Mouse (Mus musculus): ENCODE data around the gene Ctdsp1.

The Ctdsp1 gene

DNA sequence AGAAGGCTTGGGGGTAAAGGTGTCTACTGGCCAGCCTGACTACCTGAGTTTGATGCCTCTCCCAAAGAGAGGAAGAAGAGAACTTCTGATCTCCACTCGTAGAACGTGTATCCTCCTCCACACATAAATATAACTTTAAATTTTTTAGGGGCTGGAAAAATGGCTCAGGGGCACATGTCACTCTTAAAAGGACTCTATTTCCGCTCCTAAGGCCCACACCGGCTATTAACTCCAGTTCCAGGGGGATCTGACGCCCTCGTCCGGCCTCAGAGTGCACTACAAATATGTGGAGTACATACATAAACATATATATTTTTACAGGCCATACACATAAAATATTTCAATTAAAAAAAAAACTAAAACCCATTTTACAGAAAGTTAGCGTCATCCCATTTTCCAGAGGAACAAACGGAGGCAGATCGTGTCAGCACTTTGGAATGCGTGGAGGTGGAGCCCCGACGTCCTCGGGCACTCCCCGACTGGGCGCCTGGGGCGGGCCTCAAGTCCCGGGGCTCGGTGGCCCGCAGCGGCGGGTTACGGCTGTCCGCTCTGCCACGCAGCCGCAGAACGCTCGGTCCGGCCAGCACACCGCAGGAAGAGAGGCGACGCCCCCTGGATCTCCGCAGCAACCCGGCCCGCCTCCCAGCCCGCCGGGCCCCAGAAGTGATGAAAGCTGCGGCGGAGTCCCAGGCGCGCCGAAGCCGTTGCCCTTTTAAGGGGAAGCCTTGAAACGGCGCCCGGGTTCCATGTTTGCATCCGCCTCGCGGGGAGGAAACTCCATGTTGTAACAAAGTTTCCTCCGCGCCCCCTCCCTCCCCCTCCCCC is at the start of gene Ctdsp1:
TSS of gene Ctdsp1 (plus strand) at position 586 of the 825 bp plus-strand sequence.
- peak; percentile 99 for DNase-seq (ENCODE audit: low spot score in 2 of 2)

DNA sequence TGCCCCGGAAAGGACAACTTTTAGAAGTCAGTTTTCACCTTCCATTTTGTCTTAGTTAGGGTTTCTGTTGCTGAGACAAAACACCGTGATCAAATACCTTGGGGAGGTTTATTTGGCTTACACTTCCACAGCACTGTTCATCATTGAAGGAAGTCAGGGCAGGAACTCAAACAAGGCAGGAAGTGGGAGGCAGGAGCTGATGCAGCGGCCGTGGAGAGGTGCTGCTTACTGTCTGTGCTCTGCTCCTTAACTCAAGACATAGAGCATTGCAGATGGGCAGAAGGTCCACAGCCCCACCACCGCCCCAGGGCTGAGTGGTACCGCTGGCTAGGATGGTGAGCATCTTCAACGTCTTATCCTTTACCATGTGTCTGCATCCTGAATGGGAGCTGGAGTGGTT is 49.4 kb upstream of the Ctdsp1 start:
- DNase-seq (ENCODE audit: low spot score in 2 of 2): no peak

DNA sequence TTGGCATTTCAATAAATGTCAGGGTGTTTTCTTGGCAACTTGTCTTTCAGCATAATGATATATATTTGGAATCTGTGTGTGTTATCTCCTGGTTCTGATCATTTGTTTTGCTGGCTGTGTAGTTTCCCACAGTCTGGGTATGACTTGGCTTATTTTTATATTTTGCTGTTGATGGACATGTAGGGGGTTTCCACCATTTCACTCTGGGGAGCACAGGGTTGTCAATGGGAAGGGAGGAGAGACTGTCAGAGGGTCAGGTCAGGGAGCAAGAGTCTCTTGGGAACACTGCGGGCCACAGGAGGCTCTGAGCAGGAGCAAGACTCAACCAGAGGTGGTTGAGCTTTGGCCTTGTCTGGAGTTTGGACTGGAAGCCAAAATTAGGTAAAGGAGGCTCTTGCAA is 49.0 kb upstream of the Ctdsp1 start:
- DNase-seq (ENCODE audit: low spot score in 2 of 2): no peak

DNA sequence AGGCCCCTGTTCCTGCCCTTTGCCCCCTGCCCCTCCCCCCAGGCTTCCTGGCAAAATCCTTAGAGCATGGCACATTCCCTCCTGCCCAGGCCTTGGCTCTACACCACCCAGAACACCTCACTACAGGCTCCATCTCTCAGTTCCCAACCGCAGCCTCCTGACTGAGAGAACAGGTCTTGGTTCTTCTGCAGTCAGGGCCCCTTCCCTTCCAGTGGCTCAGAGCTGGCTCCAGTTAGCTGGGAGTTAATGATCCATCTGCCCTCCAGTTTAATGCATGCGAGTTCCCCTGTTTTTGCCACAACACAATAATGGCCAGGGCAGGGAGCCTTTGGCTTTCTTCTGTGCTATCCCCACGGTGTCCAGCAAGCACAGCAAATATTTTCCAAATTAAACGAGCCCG is 48.1 kb upstream of the Ctdsp1 start:
- DNase-seq (ENCODE audit: low spot score in 2 of 2): no peak

DNA sequence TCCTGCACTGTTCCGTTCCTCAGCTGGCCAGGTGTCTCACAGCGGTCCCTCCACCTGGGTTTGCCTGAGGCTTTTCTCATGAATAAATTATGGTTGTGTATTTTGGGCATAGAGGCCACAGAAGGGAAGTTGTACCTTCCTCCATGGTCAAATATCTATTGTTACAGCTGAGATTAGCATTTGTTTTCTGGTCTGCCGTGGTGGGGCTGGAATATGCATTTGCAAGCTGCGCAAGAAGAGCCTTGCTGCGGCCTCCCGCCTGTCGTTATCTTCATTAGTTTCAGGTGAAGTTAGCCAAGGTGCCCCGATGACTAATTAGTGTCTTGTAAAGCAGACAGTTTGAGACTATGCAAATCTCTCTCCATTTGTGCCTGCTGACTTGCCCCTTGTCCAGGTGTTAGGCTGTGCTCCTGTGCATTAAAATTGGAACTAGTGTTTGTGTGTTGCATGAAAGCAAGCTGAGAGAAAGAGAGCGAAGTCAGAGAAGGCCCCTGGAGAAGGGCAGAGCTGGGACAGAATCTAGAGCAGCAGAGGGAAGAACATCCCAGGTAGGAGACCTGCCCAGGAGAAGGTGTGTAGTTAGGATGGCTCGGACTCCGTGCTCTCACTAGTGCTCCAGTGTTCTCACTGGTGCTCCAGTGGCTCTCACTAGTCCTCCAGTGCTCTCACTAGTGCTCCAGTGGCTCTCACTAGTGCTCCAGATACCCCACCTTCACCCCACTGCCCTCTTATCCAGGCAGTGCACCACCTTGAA is 47.0 kb upstream of the Ctdsp1 start:
- DNase-seq (ENCODE audit: low spot score in 2 of 2): no peak

DNA sequence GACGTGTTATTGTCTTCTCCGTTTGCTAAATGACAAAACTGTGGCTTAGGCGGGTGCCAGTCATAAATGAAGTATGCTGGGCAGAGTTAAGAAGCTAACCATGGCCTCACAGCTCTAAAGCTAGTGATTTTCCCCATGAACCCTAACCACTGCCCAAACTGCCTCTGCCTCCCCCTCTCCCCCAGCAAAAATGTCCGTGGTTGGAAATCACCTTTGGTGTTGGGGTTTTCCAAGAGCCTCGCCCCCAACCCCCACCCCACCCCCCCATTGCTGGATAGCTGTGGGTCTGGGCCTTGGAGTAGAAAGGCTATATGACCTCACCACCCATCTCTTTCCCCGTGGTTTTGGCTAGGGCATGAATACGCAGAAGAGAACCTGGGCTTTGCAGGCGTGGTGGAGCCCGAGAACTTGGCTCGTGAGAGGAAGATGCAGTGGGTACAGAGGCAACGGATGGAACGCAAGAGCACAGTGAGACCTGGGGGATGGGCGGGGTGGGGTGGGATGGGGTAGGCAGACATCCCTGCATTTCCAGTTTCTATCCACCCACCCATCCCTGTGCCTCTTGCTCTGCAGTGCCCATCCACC is 40.0 kb upstream of the Ctdsp1 start:
- DNase-seq (ENCODE audit: low spot score in 2 of 2): no peak

DNA sequence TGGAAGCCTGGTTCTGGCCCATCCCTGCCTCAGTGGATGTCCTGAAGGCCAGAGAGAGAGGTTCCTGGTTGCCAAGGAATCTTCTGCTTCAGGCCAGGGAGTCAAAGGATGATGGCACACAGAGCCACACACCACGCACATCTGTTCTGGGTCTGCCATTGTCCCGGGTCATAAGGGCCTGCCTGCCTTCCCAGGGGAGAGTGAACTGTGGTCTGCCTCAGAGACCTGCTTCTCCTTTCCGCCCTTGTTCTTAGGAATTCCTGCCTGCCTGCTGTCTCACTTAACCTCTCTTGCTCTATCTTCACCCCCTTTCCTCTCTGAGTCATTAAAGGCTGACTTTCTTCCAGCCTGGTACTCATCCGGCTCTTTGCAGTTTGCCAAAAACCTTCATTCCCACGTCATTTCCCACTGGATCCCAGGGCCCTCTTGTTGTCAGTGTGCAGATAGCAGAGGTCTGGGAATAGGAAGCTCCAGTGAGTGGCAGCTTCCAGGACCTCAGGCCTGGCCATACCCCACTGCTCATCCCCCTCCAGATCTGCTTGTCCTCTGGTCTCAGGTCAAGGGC is 38.7 kb upstream of the Ctdsp1 start:
- DNase-seq (ENCODE audit: low spot score in 2 of 2): peak in 1 of 2 experiments; percentile 41

DNA sequence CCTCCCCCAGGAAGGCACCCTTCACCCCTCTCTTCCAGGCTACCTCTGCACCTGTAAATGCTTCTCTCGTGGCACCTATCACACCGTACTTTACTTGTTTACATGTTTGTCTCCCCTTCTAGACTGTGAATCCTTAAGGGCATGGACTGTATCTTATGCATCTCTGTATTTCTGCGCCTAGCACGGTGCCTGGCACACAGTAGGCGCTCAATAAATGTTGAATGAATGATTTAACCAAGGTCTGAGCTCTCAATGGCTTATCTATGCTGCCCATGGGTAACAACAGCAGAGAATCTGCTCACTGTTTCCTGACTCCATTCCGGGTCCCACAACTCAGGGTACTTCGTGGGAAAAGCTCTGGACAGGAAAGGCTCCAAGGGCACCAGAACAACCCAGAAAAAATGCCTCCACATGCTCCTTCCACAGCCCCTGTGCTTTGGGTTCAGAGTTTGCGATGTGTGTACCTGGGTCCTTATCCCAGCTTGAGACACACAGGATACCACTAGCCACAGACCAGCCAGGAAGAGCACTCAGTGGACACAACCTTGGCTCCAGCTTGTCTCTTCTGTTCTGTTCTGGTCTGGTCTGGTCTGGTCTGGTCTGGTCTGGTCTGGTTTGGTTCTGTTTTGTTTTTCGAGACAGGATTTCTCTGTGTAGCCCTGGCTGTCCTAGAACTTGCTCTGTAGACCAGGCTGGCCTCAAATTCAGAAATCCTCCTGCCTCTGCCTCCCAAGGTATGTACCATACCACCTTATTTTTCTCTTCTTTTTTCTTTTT is 37.7 kb upstream of the Ctdsp1 start:
- DNase-seq (ENCODE audit: low spot score in 2 of 2): no peak

DNA sequence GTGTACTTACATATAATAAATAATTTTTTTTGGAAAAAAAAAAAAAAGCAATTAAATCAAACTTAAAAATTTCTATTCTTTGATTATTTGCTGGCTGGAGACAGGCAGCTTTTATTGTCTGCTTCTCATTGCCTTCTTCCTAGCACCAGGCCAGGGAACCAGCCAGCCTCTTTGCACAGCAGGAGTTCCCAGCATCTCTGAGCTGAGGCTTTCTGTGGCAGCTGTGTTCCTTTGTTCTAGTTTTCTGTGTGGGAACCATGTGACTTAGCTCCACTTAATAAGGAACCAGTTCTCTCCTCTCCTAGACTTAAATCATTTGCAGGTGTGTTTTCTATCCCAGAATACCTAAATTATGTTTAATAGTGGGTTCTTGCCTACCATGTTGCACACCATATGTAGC is 33.8 kb upstream of the Ctdsp1 start:
- no peak for DNase-seq (ENCODE audit: low spot score in 2 of 2)

DNA sequence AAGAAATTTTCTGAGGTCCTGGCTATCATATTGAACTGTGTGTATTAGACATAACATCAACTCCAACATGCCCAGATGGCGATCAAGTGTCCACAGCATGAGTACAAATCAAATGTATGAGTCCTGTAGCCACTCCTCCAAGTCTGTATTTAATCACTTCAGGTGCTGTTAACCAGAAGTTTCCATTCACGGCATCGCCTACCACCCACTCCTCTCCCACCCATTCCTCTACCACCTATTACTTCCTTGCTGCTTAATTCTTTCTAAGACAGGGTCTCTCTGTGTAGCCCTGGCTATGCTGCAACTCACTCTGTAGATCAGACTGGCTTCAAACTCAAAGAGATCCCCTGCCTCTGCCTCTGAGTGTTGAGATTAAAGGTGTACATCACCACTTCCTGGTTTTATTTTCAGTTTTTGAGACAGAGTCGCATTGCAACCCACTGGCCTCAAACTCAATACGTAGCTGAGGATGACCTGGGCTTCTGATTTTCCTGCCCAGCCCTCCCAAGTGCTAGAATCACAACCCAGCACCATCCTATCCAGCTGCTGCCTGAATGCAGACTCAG is 31.3 kb upstream of the Ctdsp1 start:
- DNase-seq (ENCODE audit: low spot score in 2 of 2): no peak

DNA sequence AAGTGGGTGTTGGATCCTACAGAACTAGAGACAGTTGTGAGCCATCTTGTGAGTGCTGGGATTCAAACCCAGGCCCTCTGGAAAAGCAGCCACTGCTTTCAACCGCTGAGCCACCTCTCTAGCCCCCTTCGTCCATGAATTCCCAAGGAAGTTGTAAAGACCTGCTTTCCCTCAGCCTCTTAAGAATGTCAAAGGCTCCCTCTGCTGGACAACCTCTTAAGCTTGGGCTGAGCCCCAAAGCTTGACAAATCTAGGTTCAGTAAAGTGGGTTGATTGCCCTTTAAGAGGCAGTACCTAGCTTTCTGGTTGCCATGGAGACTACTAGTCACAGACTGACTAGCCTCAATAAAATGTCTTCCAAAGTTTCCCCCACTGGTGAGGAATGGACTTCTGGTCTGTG is 29.5 kb upstream of the Ctdsp1 start, which contains the start of gene Catip:
TSS of gene Catip (plus strand) at position 297 of the 400 bp plus-strand sequence.
- DNase-seq (ENCODE audit: low spot score in 2 of 2): peak; percentile 76 to 85

DNA sequence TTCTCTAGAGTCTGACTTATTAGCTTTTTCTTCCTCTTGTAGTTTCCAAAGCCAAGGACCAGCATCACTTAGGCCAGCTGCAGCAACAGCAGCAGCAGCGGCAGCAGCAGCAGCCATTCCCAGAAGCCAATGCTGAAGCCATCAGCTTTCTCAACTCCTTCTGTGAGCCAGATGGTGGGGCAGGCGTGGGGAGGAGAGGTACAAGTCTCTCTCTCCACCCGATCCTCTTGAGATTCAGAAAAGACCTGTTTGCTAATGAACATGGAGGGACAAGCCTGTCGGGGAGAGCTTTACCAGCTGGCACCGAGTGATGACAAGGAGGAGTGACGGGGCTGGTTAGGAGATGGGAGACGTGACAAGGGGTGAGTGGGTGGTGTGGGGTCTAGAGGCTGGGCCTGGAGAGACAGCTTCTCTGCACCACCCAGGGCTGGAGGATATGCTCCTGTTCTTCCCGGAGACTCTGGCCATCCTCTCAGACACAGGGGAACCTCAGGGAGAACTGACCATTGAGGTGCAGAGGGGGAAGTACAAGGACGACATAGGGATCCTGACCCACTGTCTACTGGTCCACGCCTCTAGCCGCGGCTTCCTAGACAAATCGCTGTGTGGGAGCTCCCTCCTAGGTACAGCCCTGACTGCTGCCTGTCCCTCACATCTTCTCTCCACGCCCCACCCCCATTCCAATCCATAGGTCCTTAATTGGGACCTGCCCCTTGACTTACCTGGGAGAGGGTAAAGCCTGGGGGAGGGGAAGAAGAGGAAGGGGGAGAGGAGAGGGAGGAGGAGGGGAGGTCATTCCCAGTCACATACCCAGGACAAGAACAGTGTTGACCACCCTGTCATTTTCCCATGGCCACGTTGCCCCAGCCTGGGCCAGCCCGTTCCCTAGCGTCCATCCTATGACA is 28.7 kb upstream of the Ctdsp1 start:
- no peak for DNase-seq (ENCODE audit: low spot score in 2 of 2)

DNA sequence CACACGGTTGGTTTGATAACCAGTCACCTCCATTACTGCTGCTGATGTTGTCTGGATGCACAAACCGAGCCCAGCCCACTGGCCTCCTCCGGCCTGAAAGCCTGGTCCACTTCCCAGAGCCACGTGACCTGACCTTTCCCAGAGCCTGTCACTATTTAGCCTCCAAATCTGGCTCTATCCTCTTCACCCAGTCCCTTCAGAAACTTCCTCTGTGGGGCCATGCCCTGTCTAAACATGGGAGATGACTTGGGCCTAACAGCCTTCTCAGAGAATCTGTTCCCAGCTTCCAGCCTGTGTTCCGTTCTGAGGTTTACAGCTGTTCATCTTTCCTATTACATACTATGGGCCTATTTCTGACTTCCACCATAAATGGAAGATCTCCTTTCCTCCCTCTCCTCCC is 27.9 kb upstream of the Ctdsp1 start:
- peak; percentile 52 to 67 for DNase-seq (ENCODE audit: low spot score in 2 of 2)

DNA sequence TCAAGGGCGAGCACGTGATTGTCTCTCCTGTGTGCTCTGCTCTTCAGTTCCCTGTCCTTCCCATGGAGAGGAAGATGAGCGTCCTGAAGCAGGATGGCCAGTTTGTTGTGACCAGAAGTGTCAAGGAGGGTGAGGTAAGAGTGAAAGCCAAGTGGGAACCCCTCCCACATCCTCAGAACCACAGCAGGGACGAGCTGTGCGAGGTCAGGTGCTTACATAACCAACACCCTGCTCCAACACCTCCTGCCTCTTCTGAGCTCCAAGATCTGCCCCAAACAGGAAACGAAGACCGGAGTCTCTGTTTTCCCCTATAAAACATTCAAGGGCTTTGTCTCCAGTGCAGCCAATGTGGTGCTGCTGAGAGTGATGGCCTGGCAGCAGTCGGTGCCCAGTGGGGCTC is 27.0 kb upstream of the Ctdsp1 start:
- no peak for DNase-seq (ENCODE audit: low spot score in 2 of 2)

DNA sequence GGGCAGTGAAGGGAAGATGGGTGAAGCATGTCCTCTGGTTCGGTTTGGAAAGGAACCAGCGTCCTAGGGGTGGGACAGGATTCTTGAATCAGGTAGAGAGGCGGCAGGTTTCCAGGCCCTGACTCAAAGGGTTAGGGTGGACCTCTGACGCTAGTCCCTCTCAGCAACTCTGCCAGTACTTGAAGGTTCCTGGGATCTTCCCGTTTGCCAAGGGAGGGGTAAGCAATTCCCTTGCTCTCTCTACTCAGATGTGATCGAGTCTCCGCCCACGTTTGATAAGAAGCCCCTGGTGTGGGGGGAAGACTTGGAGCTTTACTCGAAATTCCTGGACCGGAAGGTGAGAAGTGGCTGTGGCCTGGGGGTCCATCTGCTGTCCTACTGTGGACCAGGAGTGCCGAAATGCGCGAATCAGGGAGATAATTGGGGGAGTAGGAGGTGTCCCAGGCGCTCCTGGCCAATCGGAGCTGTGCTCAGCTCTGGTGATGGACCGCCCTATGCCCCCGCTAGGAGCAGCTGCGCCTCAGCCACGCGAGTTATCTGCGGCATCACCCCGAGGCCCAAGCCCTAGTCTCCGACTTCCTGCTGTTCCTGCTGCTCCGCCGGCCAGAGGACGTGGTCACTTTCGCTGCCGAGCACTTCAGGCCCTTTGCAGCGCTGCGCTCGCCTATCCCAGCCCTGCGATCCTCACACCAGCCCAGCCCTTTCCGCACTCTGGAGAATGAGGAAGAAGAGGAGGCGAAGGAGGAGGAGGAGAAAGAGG is 23.2 kb upstream of the Ctdsp1 start:
- DNase-seq (ENCODE audit: low spot score in 2 of 2): peak; percentile 78 to 86

DNA sequence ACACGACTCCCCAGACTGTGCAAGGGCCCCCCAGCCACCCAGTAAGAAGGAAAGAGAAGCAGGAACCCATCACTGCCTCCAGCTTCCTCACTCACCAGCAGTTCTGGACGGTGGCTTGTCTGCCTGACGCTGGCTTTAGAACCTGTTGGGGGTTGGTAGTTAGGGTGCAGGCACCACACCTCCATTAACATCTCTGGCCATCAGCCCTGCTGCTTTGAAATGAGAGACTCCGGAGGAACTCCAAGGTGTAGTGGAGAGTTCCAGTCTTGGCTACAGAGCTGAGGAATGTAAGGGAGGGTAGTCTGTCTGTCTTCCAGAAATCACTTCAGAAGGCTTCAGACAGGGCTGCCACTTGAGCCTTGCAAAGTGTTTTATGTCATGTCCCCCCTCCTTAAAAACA is 21.3 kb upstream of the Ctdsp1 start:
- DNase-seq (ENCODE audit: low spot score in 2 of 2): no peak

DNA sequence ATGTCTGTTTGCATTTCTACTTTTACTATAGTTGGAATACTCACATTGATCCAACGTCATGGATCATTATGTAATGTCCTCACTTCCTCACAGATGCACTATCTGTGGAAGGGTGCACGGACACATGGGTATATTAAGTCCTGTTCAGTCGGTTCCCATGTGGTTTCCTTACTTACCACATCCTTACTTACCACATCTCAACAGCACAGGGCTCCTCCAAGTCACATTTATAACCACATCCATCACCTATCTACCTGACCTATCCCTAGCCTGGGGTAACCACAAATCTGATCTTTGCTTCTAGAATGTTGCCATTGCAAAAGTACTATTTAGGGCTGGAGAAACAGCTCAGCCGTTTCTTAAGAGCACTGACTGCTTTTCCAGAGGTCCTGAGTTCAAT is 17.9 kb upstream of the Ctdsp1 start:
- DNase-seq (ENCODE audit: low spot score in 2 of 2): no peak

DNA sequence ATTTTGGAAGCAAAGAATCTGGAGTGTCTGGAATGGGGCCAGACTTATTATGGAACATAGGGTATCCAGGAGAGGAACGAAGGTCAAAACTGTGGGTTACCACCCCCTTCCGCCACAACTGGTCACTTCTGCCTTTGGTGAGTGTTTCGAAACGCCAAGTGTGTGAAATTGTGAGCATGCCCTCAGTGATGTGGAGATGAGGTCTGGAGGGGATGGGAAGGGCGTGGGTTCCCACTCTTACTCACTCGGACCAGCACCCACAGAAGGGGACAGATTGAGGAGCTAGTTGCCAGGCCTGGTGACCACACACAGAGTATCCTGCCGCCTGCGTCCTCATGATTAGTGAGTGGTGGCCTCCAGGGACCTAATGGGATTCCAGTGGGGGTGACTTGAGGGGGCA is 16.3 kb upstream of the Ctdsp1 start, which contains the start of gene Slc11a1:
TSS of gene Slc11a1 (plus strand) at position 216 of the 400 bp plus-strand sequence.
- no peak for DNase-seq (ENCODE audit: low spot score in 2 of 2)

DNA sequence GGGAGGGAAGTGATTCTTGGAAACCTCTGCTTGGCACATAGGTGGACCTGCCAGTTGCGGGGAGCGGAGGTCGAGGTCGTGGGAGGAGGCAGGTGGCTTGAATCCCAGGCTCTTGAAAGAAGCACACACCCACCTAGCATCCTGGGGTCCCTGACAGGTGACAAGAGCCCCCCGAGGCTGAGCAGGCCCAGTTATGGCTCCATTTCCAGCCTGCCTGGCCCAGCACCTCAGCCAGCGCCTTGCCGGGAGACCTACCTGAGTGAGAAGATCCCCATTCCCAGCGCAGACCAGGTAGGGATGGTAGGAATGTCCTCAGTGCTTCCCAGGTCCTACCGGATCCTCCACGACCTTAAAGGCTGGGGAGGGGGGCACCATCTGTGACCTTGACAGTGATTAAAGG is 15.7 kb upstream of the Ctdsp1 start:
- DNase-seq (ENCODE audit: low spot score in 2 of 2): no peak
